Mouse (Mus musculus): Measurements from ENCODE around the gene Bpgm. TPM values are rescaled to one million over a fixed set of nuclear protein-coding genes. Genes with fewer than 3 reads are reported as not detected.

Bpgm gene
- total RNA-seq (2021): 10 to 100 TPM; 69.5 to 79.9 TPM

DNA sequence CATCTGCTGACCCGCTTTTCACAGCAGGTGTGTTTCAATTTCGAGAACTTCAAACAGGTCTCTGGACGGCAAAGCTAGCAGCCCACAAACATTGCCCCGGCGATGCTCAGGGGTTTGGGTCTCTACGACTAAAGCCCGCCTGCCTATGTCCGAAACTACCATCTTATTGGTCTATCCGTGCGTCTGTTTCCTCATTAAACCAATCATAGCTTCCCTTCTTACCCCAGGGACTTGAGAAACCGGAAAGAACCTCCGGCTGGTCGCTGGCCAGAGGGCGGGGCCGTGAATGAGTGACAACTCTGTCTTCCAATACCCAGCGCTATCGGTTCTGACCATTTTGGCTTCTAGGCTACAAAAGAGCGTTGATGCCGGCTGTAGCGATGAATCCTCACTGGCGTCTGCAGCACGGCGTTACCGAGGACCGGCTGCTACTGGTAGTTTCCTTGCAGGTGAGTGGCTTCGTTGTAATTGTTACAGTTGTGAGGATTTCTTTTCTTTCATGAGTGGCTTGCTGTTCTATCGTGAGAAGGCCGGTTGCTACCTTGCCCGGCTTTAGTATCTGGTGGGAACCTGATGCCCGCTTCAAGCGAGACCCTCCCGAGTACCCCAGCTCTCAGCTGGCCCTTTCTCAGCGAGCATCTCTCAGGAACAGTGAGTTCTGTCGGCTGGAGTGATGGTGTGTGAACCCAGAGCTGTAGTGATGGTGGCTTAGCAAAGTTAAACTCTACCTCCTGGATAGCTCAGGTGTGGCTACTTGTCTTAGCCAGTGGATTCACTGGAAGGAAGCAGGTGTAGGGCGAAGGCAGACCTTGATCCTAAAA, at the start of gene Bpgm:
Gene Bpgm (plus strand): TSS at position 234 of the 821 bp plus-strand sequence.
- intact Hi-C loops (cut with DNase I): no loop called here
- DNase-seq (ENCODE audit: extremely low spot score in 1 of 2, low spot score in 2 of 2): peak; percentile 97 to 100

GRCm38 (mm10) chr6:34439006-34439405, 37.0 kb upstream of the Bpgm start:
- intact Hi-C loops (cut with DNase I): no loop called here
- no peak for DNase-seq (ENCODE audit: extremely low spot score in 1 of 2, low spot score in 2 of 2)

GRCm38 (mm10) chr6:34441556-34442257, 34.3 kb upstream of the Bpgm start:
- intact Hi-C loops (cut with DNase I): no loop called here
- DNase-seq (ENCODE audit: extremely low spot score in 1 of 2, low spot score in 2 of 2): peak in 1 of 2 experiments; percentile 30

DNA sequence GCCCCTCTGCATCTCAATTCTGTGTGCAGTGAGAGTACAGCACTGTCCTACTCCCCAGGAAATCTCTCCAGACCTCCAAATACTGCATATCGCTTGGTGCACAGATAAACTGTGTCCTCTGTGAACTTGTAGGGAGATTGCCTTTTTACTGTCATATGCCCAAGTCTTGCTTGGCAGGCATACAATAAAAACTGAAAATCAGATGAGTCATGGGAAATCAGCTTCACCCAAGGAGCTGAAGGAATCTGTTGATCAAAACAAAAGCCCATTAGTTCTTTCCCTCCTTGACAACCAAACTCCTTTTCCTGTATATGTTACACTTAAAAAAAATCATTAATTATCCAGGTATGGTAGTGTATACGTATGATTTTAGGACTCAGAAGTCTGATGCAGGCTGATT, 32.2 kb upstream of the Bpgm start:
- intact Hi-C loops (cut with DNase I): no loop called here

DNA sequence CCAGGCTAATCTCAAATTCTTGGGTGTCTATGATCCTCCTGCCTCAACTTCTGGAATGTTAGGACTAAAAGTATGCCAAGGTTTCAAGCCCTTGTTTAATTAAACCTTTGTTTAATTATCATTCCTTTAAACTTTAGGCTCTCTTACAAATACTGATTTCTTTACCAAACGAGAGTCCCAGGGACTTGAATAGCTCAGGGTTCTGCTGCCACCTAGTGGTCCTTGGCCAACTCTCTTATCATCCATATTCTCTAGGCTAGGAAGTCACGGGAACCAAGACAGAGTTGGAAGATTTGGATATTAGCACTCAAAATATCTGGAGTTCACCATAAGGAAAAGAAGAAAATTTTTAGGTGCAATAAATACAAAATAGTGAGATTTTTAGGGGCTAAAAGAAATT, 28.0 kb upstream of the Bpgm start:
- peak; percentile 63 to 81 for DNase-seq (ENCODE audit: extremely low spot score in 1 of 2, low spot score in 2 of 2)
- intact Hi-C loops (cut with DNase I): loop anchor here (2.0 to 5.0 kb wide), 2 partner anchors 76 to 155 kb away; no protein-coding TSS in a partner anchor

More for the DNA sequence above, 32.2 kb upstream of the Bpgm start:
- DNase-seq (ENCODE audit: extremely low spot score in 1 of 2, low spot score in 2 of 2): no peak

GRCm38 (mm10) chr6:34448696-34449095, 27.3 kb upstream of the Bpgm start:
- intact Hi-C loops (cut with DNase I): loop anchor here (2.0 to 5.0 kb wide), 2 partner anchors 76 to 156 kb away; no protein-coding TSS in a partner anchor
- DNase-seq (ENCODE audit: extremely low spot score in 1 of 2, low spot score in 2 of 2): no peak

DNA sequence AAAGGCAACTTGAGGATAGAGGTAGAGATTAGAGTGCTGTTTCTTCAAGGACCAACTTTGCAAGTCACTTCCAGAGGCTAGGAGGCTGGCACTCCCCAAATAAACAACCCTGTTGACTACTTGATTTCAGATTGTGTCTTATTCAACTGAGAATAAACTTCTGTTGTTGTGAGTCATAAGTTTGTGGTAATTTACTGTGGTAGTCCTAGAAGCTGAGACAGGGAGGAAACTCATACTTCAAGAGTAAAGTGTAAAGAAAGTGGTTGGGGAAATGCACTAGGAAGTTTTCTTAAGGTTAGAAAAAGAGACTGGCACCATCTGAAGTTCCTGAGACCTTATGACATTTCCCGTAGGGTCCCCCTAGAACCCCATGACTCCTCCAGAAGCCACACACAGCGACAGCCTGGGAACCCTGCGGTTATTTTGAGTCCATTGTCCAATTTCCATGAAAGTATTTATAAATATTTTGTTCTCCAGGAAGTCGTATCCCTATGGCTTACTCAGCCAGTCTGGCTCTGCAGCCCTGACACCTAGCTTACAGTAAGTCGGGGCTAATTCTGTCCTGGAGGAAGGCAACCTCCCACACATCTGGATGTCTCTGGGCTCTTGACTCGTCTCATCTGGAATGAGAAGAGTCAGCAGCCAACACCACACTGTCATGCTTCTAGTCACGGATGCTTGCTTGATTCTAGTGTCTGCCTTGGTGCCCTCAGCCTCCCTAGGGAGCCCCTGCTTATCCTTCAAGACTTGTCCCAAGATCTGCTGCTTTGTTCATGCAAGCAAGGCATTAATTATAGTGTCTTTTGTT, 22.8 kb upstream of the Bpgm start:
- DNase-seq (ENCODE audit: extremely low spot score in 1 of 2, low spot score in 2 of 2): peak in 1 of 2 experiments; percentile 29
- intact Hi-C loops (cut with DNase I): no loop called here

DNA sequence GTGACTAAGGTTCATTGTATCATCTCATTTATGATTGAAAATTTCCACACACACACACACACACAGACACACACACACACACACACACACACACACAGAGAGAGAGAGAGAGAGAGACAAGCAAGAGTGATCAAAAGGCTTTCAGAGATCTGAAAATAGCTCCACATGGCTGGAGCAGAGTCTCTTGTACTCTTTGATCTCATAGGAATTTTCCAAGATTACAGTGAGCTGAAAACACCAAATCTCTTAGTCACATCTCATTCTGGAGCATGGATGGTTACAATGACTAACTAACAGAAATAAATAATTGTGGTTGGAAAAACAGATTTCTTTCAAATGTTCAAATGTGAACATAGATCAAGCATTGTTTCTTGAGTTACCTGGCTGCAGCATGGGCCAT, 16.6 kb upstream of the Bpgm start:
- DNase-seq (ENCODE audit: extremely low spot score in 1 of 2, low spot score in 2 of 2): no peak
- intact Hi-C loops (cut with DNase I): no loop called here

DNA sequence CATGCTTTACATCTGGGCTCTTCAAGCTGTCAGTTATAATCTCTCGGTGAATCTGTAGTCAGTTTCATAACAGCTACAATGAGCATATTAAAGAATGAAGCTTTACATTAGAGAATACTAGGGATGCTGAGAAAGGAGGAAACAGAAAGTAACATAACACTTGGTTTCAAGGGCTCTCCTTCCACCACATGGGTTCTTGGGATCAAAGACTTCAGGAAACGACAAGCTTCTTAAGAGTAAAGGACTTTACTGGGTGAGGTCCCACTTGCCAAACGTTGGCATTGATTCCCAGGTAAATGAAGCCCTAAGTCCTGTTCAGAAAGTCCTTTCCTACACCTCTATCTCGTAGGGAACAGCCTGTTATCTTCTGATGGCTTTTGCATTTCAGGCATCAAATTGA, 15.4 kb upstream of the Bpgm start:
- DNase-seq (ENCODE audit: extremely low spot score in 1 of 2, low spot score in 2 of 2): no peak
- intact Hi-C loops (cut with DNase I): no loop called here

DNA sequence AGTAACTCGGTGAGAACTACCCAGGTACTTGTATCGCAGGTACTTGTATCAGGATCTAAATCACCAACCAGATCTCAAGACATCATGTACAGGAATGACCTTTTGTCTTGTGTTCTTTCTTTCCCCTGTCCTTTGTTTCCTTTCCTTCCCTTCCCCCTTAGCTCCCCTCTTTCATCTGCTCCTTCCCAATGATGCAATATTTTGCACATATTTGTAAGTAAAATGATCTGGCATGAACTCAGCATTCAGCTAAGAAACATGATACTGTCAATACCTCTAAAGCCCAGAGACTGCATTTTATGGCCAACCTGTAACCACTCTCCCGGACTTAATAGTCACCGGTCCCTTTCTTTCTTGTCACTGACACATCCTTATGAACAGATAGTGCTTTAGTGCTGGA, 12.4 kb upstream of the Bpgm start:
- DNase-seq (ENCODE audit: extremely low spot score in 1 of 2, low spot score in 2 of 2): no peak

GRCm38 (mm10) chr6:34471434-34472110, 4.4 kb upstream of the Bpgm start:
- intact Hi-C loops (cut with DNase I): no loop called here
- no peak for DNase-seq (ENCODE audit: extremely low spot score in 1 of 2, low spot score in 2 of 2)

More for the DNA sequence above, 12.4 kb upstream of the Bpgm start:
- intact Hi-C loops (cut with DNase I): no loop called here

DNA sequence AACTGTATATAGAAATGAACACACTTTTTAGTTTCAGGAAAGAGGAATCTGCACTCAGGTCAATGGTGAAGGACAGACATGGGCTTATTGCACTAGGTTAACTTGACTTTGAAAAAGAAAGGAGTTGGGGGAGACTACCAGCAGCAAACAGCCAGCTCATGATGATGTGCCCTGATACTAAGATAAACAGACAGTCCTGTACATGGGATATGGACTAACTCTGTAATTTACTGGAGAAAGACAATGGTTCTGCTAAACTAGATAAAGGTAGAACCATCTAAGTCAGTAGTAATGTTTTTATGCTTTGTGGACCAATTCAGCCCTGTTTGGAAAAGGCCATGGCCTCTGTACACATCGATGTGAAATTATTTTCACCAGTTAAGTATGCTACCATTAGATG, 2.7 kb upstream of the Bpgm start:
- intact Hi-C loops (cut with DNase I): no loop called here
- no peak for DNase-seq (ENCODE audit: extremely low spot score in 1 of 2, low spot score in 2 of 2)

- DNase-seq (ENCODE audit: extremely low spot score in 1 of 2, low spot score in 2 of 2): no peak
- intact Hi-C loops (cut with DNase I): no loop called here
Measured at GRCm38 (mm10) chr6:34474031-34474430, 2.0 kb upstream of the Bpgm start.

- DNase-seq (ENCODE audit: extremely low spot score in 1 of 2, low spot score in 2 of 2): no peak
- intact Hi-C loops (cut with DNase I): no loop called here
Measured at GRCm38 (mm10) chr6:34475391-34475790, 616 bp upstream of the Bpgm start.

- intact Hi-C loops (cut with DNase I): no loop called here
- DNase-seq (ENCODE audit: extremely low spot score in 1 of 2, low spot score in 2 of 2): no peak
Measured at GRCm38 (mm10) chr6:34478036-34478435, 2.0 kb downstream of the Bpgm start.

DNA sequence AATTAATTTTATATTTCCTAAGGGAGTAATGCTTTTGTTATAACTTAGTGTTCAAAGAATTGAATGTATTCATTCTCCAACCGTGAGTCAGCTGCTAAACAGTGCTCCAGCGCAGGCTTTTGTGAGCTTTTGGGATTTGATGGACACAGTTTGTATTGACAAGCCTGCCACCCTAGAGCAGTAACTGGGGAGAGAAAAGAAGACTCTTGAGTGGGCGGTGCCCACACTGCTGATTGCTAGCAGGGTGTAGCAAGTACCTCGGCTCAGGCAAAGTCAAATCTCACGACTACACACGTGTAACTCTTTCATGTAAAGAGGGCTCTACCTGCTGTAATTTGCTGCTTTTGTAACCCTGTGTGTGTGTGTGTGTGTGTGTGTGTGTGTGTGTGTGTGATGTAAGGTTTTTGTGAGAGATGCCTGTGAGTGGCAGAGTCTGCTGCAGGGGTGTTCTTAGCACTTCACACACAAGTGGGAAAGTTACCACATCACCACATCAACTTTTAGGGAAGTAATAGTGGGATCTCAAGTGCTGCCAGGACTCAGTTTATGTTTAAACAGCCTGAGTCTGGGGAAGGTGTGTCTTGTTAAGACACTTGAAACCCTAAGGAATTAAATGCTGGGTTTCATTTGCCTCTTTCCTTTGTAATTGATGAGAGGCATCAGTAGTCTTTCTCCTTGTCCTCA, 2.8 kb downstream of the Bpgm start:
- intact Hi-C loops (cut with DNase I): no loop called here
- no peak for DNase-seq (ENCODE audit: extremely low spot score in 1 of 2, low spot score in 2 of 2)

- no peak for DNase-seq (ENCODE audit: extremely low spot score in 1 of 2, low spot score in 2 of 2)
- intact Hi-C loops (cut with DNase I): no loop called here
Measured at GRCm38 (mm10) chr6:34479531-34479930, 3.5 kb downstream of the Bpgm start.

DNA sequence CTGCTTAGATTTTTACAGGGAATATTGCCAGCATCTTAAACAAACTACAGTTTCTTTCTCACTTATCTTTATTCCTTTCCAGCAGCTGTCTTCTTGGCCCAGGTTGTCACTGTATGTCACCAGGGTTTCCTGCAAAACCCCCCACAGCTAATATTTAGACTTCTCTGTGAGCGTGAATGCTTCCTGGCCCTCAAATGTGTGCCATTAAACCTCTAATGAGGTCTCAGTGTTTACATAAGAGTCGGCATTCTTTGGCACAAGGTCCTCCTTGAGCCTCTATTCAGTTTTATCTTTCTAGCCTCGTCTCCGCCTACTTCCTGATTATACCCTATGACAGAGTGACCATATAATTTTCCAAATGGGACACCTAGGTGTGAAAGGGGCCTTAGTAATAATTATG, 4.7 kb downstream of the Bpgm start:
- intact Hi-C loops (cut with DNase I): no loop called here
- no peak for DNase-seq (ENCODE audit: extremely low spot score in 1 of 2, low spot score in 2 of 2)
